Mouse (Mus musculus): ENCODE results near the gene Osgin1. TPM values are rescaled to one million over a fixed set of nuclear protein-coding genes. Genes with fewer than 3 reads are reported as not detected.

Gene Osgin1
- polyA plus RNA-seq, 1 experiment from 2014 or later = 0.14 TPM

DNA sequence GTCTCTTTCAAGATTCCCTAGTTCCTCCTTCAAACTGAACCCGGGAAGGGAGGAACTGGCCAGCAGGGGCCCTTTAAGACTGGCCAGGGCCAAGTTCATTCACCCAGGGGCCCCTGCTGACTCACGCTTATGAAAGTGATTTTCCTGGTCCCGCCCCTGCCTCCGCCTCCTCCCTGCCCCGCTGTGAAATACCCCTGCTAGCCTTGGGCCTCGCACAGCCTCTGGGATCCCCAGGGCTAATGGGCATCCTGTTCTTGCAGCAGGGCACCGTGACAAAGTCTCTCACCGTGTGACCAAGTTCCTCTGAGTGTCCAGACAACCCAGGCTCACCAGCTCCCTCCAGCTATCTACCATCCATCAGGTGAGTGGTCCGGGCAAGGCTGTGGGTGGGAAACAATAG, 3.0 kb downstream of the Osgin1 start:
- Histone ChIP-seq H3K4me2 (replicated peaks) (no peak overlapping the region), H3K36me3 (no peaks in the 10 kb centered on the region), H3K9ac (no peak overlapping the region), H3K27ac (no peak overlapping the region), H3K4me1 (peaks cover 20% of the 10 kb centered on the region), H3K4me3 (no peak overlapping the region), H3K9me3 (replicated peaks) (no peaks in the 10 kb centered on the region), H3K27me3 (peaks cover 2% of the 10 kb centered on the region)
- WGBS = 16% methylated on average over 9 of the region's 9 CpGs
- ATAC-seq (ENCODE audit: low FRiP score) = no peak

DNA sequence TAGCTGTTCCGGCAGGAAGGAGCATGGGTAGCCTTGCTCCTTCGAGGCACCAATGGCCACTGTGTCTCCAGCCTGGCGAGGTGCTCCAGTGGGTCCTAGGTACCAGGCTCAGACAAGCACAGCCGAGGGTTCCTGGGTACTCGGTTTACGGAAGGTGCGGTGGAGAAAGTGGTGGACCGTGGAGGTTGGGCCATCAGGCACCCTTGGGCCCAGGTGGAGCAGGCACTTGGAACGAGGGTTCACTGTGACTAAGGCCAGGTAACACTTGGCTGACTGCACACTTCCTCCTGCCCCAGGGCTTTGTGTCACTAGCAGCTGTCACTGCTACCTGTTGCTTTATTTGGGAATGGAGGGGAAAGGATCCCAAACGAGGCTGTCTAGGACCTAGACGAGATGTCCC, 3.6 kb downstream of the Osgin1 start:
- Histone ChIP-seq H3K4me3 (no peak overlapping the region), H3K36me3 (no peaks in the 10 kb centered on the region), H3K9me3 (replicated peaks) (no peaks in the 10 kb centered on the region), H3K9ac (no peak overlapping the region), H3K4me1 (peaks cover 20% of the 10 kb centered on the region), H3K4me2 (replicated peaks) (no peak overlapping the region), H3K27me3 (peaks cover 8% of the 10 kb centered on the region), H3K27ac (no peak overlapping the region)
- WGBS = 69% methylated on average over 11 of the region's 11 CpGs
- ATAC-seq (ENCODE audit: low FRiP score) = no peak

DNA sequence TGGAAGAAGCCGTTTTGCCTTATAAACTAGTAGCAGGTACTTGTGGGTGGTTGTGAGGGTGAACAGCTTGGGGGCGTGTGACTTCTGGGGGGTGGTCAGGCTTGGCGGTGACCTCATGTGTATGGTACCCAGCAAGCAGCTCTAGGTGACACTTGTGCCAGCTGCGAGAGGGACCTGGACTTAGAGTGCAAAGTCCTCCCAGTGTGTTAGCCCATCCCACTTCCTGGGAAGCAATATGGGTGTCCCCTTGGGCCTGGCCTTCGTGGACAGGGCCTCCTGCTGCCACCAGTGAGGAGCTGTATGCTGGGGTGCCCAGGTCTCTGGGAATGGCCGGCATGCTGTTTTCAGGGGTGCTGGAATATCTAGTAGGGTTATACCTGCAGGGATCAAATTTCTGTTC, 5.0 kb downstream of the Osgin1 start:
- Histone ChIP-seq H3K4me3 (no peak overlapping the region), H3K9ac (no peak overlapping the region), H3K4me1 (peaks cover 20% of the 10 kb centered on the region), H3K36me3 (no peaks in the 10 kb centered on the region), H3K9me3 (replicated peaks) (no peaks in the 10 kb centered on the region), H3K27ac (no peak overlapping the region), H3K27me3 (peaks cover 13% of the 10 kb centered on the region), H3K4me2 (replicated peaks) (no peak overlapping the region)
- no peak for ATAC-seq (ENCODE audit: low FRiP score)
- WGBS = 80% methylated on average over 6 of the region's 6 CpGs

DNA sequence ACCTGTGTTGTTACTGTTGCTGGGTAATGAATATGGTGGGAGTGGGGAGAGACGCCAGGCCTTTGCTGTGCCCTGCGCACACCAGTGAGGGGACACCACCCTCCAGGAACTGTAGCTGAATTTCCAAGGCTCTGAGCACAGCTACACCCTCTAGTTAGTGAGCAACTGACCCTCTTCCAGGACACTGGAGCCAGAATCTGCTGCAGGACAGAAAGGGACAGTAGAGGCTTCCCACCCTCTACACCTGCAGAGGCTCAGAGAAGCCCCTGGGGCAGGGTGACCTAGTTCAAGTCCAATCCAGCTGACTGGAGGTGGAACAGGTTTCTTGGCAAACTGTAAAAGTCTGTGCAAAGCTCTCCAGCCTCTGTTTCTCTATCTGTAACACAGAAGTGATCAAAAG, 5.5 kb downstream of the Osgin1 start:
- H3K27ac ChIP-seq = no peak overlapping the region
- no peak overlapping the region for H3K9ac ChIP-seq
- no peaks in the 10 kb centered on the region for H3K9me3 ChIP-seq (replicated peaks)
- H3K36me3 ChIP-seq = no peaks in the 10 kb centered on the region
- H3K4me3 ChIP-seq = no peak overlapping the region
- peaks cover 20% of the 10 kb centered on the region for H3K4me1 ChIP-seq
- no peak overlapping the region for H3K4me2 ChIP-seq (replicated peaks)
- no peak for ATAC-seq (ENCODE audit: low FRiP score)
- 73% methylated on average over 2 of the region's 2 CpGs for WGBS
- H3K27me3 ChIP-seq = peaks cover 13% of the 10 kb centered on the region

DNA sequence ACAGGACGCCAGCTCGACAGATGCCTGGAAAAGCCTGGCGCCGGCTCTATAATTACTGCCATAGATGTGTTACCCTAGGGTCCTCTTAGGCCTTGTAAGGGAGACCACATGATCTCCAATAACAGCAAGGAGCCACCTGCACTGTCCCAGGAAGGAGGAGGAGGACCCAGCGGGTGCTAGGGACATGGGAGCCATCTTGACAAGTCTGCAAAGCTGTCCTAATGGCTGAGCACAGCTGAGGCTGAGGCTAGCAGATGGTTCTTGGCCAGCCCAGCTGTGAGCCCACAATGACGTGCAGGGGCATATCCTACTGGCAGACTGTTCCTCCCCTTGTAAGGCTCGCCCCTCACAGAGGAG, 5.9 kb downstream of the Osgin1 start:
- Histone ChIP-seq H3K36me3 (no peaks in the 10 kb centered on the region), H3K4me1 (peaks cover 20% of the 10 kb centered on the region), H3K27me3 (peaks cover 13% of the 10 kb centered on the region), H3K4me2 (replicated peaks) (no peak overlapping the region), H3K4me3 (no peak overlapping the region), H3K27ac (no peak overlapping the region), H3K9ac (no peak overlapping the region), H3K9me3 (replicated peaks) (no peaks in the 10 kb centered on the region)
- ATAC-seq (ENCODE audit: low FRiP score) = peak; percentile 46; the same call in 1 of the 2 replicates
- 70% methylated on average over 7 of the region's 7 CpGs for WGBS

DNA sequence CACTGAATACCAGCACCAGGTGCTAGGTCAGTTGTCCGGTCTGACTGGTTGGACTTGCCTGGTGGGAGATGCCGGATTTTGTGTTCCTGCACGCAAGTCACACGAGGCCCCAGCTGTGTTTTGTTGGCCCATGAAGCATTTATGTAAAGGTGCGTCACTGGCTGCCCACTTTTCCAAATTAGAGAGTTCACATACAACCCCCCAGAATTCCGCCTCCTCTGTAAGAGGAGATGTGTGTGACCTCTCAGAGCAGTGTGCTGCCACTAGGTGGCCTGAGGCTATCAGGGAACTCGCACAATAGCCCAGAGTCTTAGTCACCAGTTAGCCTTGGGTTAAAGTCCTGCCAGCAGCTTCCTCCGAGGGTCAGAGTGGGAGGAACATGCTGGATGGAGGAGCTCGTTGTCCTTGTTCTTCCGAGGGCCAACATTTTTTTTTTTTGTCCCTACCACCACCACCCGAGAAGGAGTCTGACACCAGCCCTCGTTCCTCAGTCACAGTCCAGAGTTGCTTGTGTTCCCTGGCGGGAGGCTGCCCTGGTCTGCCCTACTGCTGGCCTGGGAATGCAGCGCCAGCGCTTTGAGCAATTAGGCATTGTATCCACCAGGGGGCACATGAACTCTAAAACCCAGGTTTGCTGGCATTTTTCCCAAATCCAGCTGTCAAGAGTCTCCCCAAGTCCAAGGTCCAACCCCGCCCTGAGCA, 6.5 kb downstream of the Osgin1 start:
- no peak overlapping the region for H3K4me2 ChIP-seq (replicated peaks)
- no peak overlapping the region for H3K4me3 ChIP-seq
- ATAC-seq (ENCODE audit: low FRiP score) = peak; percentile 51; the same call in 1 of the 2 replicates
- no peak overlapping the region; the same call in 1 of the 2 replicates for H3K27ac ChIP-seq
- WGBS = 12% methylated on average over 16 of the region's 16 CpGs
- H3K27me3 ChIP-seq = peaks cover 19% of the 10 kb centered on the region
- no peaks in the 10 kb centered on the region for H3K36me3 ChIP-seq
- peaks cover 20% of the 10 kb centered on the region for H3K4me1 ChIP-seq
- no peak overlapping the region for H3K9ac ChIP-seq
- no peaks in the 10 kb centered on the region for H3K9me3 ChIP-seq (replicated peaks)

DNA sequence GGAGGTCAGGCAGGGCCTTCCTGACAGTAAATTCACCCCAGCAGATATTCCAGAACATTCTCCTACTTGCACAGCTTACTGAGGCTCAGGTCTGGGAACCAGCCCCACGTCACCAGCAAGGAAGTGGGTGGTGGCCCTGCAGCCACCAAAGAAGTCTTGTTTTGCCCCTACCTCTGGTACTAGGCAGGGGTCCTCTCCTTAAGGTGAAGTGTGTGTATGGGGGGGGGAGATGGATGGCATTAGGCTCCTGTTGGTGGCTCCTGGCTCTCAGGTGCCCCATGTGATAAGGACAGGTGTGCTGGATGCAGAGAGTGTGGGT, 7.0 kb downstream of the Osgin1 start:
- H3K27me3 ChIP-seq = peaks cover 22% of the 10 kb centered on the region
- 0 out of 2 replicates have a peak, but pooled peaks have one; percentile 18 for ATAC-seq (ENCODE audit: low FRiP score)
- H3K36me3 ChIP-seq = no peaks in the 10 kb centered on the region
- H3K4me3 ChIP-seq = no peak overlapping the region
- 54% methylated on average over 1 of the region's 1 CpGs for WGBS
- H3K9ac ChIP-seq = no peak overlapping the region
- H3K4me1 ChIP-seq = peaks cover 20% of the 10 kb centered on the region
- H3K27ac ChIP-seq = no peak overlapping the region
- no peaks in the 10 kb centered on the region for H3K9me3 ChIP-seq (replicated peaks)
- no peak overlapping the region for H3K4me2 ChIP-seq (replicated peaks)

DNA sequence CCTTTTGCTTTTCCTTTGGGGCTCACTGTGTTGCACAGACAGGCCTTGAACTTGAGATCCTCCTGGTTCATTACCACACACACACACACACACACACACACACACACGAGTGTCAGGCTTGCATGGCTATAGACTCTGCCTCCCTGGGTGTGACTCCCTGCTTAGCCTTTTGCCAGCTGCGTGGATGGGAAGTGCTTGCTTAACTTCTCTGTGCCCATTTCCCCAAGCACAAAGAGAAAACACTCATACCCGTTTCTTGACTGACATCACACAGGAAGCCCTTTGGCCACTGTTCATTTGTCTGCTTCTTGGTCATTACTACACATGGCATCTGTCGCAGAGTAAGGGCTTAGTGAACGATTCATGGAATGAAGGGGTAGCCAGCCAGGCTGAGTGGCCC, 8.1 kb downstream of the Osgin1 start:
- no peak overlapping the region for H3K4me3 ChIP-seq
- no peak overlapping the region for H3K27ac ChIP-seq
- H3K4me1 ChIP-seq = peaks cover 17% of the 10 kb centered on the region
- peaks cover 23% of the 10 kb centered on the region for H3K27me3 ChIP-seq
- ATAC-seq (ENCODE audit: low FRiP score) = no peak
- 74% methylated on average over 5 of the region's 5 CpGs for WGBS
- H3K9me3 ChIP-seq (replicated peaks) = no peaks in the 10 kb centered on the region
- no peaks in the 10 kb centered on the region for H3K36me3 ChIP-seq
- H3K9ac ChIP-seq = no peak overlapping the region
- no peak overlapping the region for H3K4me2 ChIP-seq (replicated peaks)

DNA sequence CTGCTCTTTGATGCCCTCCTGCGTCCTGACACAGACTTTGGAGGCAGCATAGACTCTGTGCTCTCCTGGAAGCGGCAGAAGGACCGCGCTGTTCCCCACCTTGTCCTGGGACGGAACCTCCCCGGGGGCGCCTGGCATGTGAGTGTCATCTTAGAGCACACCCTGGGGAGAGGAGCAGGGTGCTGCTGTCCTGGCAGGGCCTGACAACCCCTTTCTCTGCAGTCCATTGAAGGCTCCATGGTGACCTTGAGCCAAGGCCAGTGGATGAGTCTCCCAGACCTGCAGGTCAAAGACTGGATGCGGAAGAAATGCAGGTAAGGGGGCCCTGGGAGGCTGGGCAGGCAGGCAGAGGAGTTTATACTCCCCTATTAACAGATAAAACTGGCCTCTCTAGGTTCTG, 9.0 kb downstream of the Osgin1 start:
- Histone ChIP-seq H3K36me3 (no peaks in the 10 kb centered on the region), H3K4me2 (replicated peaks) (no peak overlapping the region), H3K4me3 (no peak overlapping the region), H3K9me3 (replicated peaks) (no peaks in the 10 kb centered on the region), H3K27me3 (peaks cover 32% of the 10 kb centered on the region), H3K4me1 (peaks cover 21% of the 10 kb centered on the region), H3K9ac (no peak overlapping the region), H3K27ac (no peak overlapping the region)
- no peak for ATAC-seq (ENCODE audit: low FRiP score)
- WGBS = 95% methylated on average over 8 of the region's 8 CpGs

DNA sequence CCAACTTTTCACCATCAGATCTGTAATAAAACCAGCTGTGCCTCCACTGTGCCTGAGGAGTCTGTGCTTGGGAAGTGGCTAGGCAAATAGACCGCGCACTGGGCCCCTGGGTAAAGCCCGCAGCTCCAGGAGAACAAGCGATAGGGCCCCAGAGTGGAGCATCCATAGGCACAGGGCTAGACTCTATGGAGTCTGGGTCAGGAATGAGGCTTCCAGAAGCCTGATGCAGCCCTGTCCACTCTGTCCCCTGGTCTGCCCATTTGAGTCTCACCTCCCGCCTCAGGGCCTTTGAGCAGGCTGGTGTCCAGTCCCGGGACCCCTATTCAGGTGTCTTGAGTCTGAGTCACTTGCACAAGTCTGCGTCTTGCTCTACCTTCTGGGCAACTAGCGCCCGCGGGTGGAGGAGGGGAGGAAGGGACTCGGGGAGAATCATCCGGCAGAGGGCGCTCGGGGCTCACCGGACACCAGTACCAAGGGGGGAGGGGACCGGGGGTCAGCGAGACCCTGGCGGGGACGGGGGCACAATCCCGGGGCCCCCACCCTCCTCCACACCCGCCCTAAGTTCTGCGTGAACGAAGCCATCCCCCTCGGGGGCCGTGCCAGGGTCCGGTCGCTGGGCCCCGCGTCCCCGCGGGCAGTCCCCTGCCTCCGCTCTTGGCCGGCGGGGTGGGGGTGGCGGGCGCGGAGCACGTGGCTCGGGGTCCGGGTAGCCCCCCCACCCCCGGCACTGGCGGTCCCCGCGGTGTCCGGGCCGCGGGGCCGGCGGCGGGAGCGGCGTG, 12.5 kb downstream of the Osgin1 start, which contains the start of gene Necab2:
Gene Necab2 (plus strand): TSS at position 509 of the 779 bp plus-strand sequence.
- WGBS = 2% methylated on average over 25 of the region's 52 CpGs
- Histone ChIP-seq H3K4me3 (peak within 1 kb of the TSS; percentile 73), H3K9me3 (replicated peaks) (no peaks in the 10 kb centered on the region), H3K36me3 (no peaks in the 10 kb centered on the region), H3K27me3 (peaks cover 52% of the 10 kb centered on the region), H3K4me2 (replicated peaks) (peak within 1 kb of the TSS; percentile 73), H3K4me1 (peaks cover 20% of the 10 kb centered on the region), H3K9ac (peak within 1 kb of the TSS; percentile 76), H3K27ac (no peak within 1 kb of the TSS)
- peak; percentile 65 for ATAC-seq (ENCODE audit: low FRiP score)

DNA sequence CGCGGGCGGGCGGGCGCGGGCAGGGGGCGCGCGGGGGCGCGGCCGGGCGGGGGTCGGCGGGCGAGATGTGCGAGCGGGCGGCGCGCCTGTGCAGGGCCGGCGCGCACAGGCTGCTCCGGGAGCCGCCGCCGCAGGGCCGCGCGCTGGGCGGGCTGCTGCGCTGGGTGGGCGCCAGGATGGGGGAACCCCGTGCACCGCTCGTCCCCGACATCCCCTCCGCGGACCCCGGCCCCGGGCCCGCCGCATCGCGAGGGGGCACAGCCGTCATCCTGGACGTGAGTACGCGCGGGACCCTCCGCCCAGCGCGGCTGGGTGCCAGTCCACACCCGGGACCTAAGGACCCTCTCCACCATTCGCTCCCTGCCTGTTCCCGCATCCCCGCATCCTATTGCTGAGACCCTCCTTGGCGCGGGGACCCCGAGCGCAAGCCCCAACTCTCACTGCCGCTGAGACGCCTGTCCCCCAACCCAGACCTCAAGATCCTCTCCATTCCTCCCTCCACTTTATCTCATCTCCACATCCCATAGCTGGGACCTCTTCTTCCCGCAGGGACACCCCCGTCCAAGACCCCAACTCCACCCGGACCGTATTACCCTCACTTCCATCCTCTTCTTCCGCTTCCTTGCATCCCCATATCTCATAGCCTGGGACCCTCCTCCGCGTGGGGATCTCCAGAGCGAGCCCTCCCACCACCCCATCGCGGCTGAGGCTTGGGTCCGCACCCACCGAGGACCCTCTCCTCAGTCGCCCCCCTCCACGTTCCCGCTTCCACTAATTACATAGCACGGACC, 13.3 kb downstream of the Osgin1 start:
- Histone ChIP-seq H3K27me3 (peaks cover 47% of the 10 kb centered on the region), H3K9ac (peak overlapping the region; percentile 76), H3K27ac (no peak overlapping the region), H3K9me3 (replicated peaks) (no peaks in the 10 kb centered on the region), H3K4me2 (replicated peaks) (peak overlapping the region; percentile 73), H3K4me1 (peaks cover 20% of the 10 kb centered on the region), H3K36me3 (no peaks in the 10 kb centered on the region), H3K4me3 (peak overlapping the region; percentile 73)
- WGBS = under 1% methylated on average over 57 of the region's 80 CpGs
- ATAC-seq (ENCODE audit: low FRiP score) = peak; percentile 55

DNA sequence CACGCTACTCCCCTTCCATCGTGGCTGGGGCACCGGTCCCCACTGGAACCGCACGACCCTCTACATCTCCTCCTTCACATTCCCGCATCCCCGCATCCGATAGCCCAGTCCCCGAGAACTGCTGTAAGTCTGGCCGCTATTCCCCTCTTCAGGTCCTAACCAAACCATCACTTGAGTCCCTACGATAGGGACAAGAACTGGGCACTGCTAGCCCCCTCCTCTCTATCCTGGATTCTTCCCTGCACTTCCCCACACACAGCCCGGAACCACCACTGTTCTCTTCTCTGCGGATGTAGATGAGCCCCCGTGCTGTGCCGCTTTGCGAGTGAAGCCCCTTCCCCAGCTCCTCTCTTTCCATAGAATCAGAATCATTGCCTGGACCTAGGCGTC, 13.9 kb downstream of the Osgin1 start:
- peak overlapping the region; percentile 73 for H3K4me3 ChIP-seq
- peak overlapping the region; percentile 73 for H3K4me2 ChIP-seq (replicated peaks)
- no peaks in the 10 kb centered on the region for H3K36me3 ChIP-seq
- peak overlapping the region; percentile 76 for H3K9ac ChIP-seq
- H3K27me3 ChIP-seq = peaks cover 41% of the 10 kb centered on the region
- H3K4me1 ChIP-seq = peaks cover 20% of the 10 kb centered on the region
- WGBS = 3% methylated on average over 17 of the region's 17 CpGs
- ATAC-seq (ENCODE audit: low FRiP score) = 0 out of 2 replicates have a peak, but pooled peaks have one; percentile 16
- no peak overlapping the region for H3K27ac ChIP-seq
- H3K9me3 ChIP-seq (replicated peaks) = no peaks in the 10 kb centered on the region

Data from hindbrain, embryonic 12.5 days (tissue).